ENCODE assay signal across 9 mouse cellular contexts in genomic region chr10:80048396-80048795, GRCm38 (mm10). TPM values are rescaled to one million over a fixed set of nuclear protein-coding genes. Genes with fewer than 3 reads are reported as not detected.
A peak's percentile ranks its signal among the peaks of the same experiment; 100 is the strongest.
DNase-seq lines count a peak whose midpoint lies in the region; ATAC-seq and TF ChIP-seq lines count a peak whose summit lies in the region.
"Had no signal": no experiment of that assay in that cellular context is flagged by ENCODE, and none has a peak within 500 bp of the region (broad histone marks: within the 10 kb centered on the region; RNA-seq: fewer than 3 reads in every experiment).

No protein-coding gene starts in this region.

- no peaks in the 10 kb centered on the region for H3K27me3 ChIP-seq in forebrain, embryonic 15.5 days
- peaks cover 8% of the 10 kb centered on the region; the same call in 1 of the 2 replicates for H3K27me3 ChIP-seq in midbrain, embryonic 12.5 days

- no peak overlapping the region for H3K4me3 ChIP-seq in layer of hippocampus, adult 2 months
- no peak overlapping the region for H3K4me3 ChIP-seq in forebrain, embryonic 15.5 days
- H3K4me3 ChIP-seq in midbrain, embryonic 12.5 days, result no peak overlapping the region

- no peak overlapping the region for H3K4me2 ChIP-seq in forebrain, embryonic 15.5 days (replicated peaks)
- 0 out of 2 replicates have a peak overlapping the region, but pooled peaks have one; percentile 11 for H3K4me2 ChIP-seq in midbrain, embryonic 12.5 days (replicated peaks)

- 6% methylated on average over 5 of the region's 5 CpGs for WGBS in forebrain, embryonic 15.5 days
- WGBS in midbrain, embryonic 12.5 days, result 8% methylated on average over 5 of the region's 5 CpGs

- peak overlapping the region; percentile 84 for H3K27ac ChIP-seq in layer of hippocampus, adult 2 months
- H3K27ac ChIP-seq in forebrain, embryonic 15.5 days (replicated peaks), result peak overlapping the region; percentile 16
- peak overlapping the region; percentile 71 for H3K27ac ChIP-seq in midbrain, embryonic 12.5 days (replicated peaks)

- no peak overlapping the region for H3K9ac ChIP-seq in forebrain, embryonic 15.5 days (replicated peaks)
- H3K9ac ChIP-seq in midbrain, embryonic 12.5 days (replicated peaks), result 0 out of 2 replicates have a peak overlapping the region, but pooled peaks have one; percentile 24

- ATAC-seq in forebrain, embryonic 15.5 days (replicated peaks), result no peak
- no peak for ATAC-seq in midbrain, embryonic 12.5 days (ENCODE audit: low FRiP score, low read depth)
- no peak for ATAC-seq in megakaryocyte progenitor cell, adult 5-6 weeks (replicated peaks; ENCODE audit: poor library complexity)

- no peaks in the 10 kb centered on the region for H3K9me3 ChIP-seq in forebrain, embryonic 15.5 days
- no peaks in the 10 kb centered on the region for H3K9me3 ChIP-seq in midbrain, embryonic 12.5 days

- H3K4me1 ChIP-seq in forebrain, embryonic 15.5 days, result peaks cover 17% of the 10 kb centered on the region
- H3K4me1 ChIP-seq in midbrain, embryonic 12.5 days, result peaks cover 38% of the 10 kb centered on the region

- no peak for TF ChIP-seq CTCF in layer of hippocampus, adult 2 months (conservative IDR thresholded peaks at IDR 0.05)

- DNase-seq in layer of hippocampus, adult 2 months (ENCODE audit: low spot score in 2 of 2), result no peak
- DNase-seq in layer of hippocampus, postnatal 25 days (ENCODE audit: extremely low spot score in 1 of 2, low spot score in 1 of 2), result no peak
- peak; percentile 73 for DNase-seq in embryo, embryonic 10 days (ENCODE audit: low spot score)
- no peak for DNase-seq in cerebellum, adult 8-10 months
- no peak for DNase-seq in cerebellum, postnatal 4 days (ENCODE audit: low spot score in 2 of 2)
- DNase-seq: kidney, postnatal 25 days had no signal

- H3K36me3 ChIP-seq in forebrain, embryonic 15.5 days, result no peaks in the 10 kb centered on the region
- no peaks in the 10 kb centered on the region for H3K36me3 ChIP-seq in midbrain, embryonic 12.5 days

RNA-seq across cellular contexts. Expression of gene Gpx4, which starts 1.4 kb away (rescaled TPM):
- 100 to 1,000 TPM; 440 to 464 TPM for total RNA-seq in layer of hippocampus, adult 2 months (2021)
- total RNA-seq in layer of hippocampus, postnatal 25 days (2021), result 100 to 1,000 TPM; 486 to 515 TPM
- polyA plus RNA-seq in forebrain, embryonic 15.5 days (2015; fragmentation: Nextera tagmentation; extraction: Ambion mirVana), result 472 and 476 TPM in 2 replicates
- polyA plus RNA-seq in midbrain, embryonic 12.5 days (2016; fragmentation: Nextera tagmentation; extraction: Ambion mirVana), result 483 and 524 TPM in 2 replicates
- 253 and 271 TPM in 2 replicates for total RNA-seq in megakaryocyte progenitor cell, adult 5-6 weeks (2015)
- 358 and 365 TPM in 2 replicates for total RNA-seq in megakaryocyte progenitor cell, adult 5-6 weeks (2017)

RNA-seq across cellular contexts. Expression of gene Polr2e, which starts 8.8 kb away (rescaled TPM):
- 10 to 100 TPM; 77.8 to 79.1 TPM for total RNA-seq in layer of hippocampus, adult 2 months (2021)
- 10 to 100 TPM; 86.6 to 91.0 TPM for total RNA-seq in layer of hippocampus, postnatal 25 days (2021)
- polyA plus RNA-seq in forebrain, embryonic 15.5 days (2015; fragmentation: Nextera tagmentation; extraction: Ambion mirVana), result 179 and 186 TPM in 2 replicates
- polyA plus RNA-seq in midbrain, embryonic 12.5 days (2016; fragmentation: Nextera tagmentation; extraction: Ambion mirVana), result 172 and 173 TPM in 2 replicates
- 93.3 and 99.5 TPM in 2 replicates for total RNA-seq in megakaryocyte progenitor cell, adult 5-6 weeks (2015)
- total RNA-seq in megakaryocyte progenitor cell, adult 5-6 weeks (2017), result 74.3 and 89.9 TPM in 2 replicates

RNA-seq across cellular contexts. Expression of gene Arhgap45, which starts 31.9 kb away (rescaled TPM):
- total RNA-seq in layer of hippocampus, adult 2 months (2021), result 1 to 10 TPM; 3.7 to 4.4 TPM
- 1 to 10 TPM; 3.3 to 4.3 TPM for total RNA-seq in layer of hippocampus, postnatal 25 days (2021)
- 1.3 TPM in 2 replicates for polyA plus RNA-seq in forebrain, embryonic 15.5 days (2015; fragmentation: Nextera tagmentation; extraction: Ambion mirVana)
- polyA plus RNA-seq in midbrain, embryonic 12.5 days (2016; fragmentation: Nextera tagmentation; extraction: Ambion mirVana), result 4.5 and 5.6 TPM in 2 replicates
- 64.1 and 69.0 TPM in 2 replicates for total RNA-seq in megakaryocyte progenitor cell, adult 5-6 weeks (2015)
- 112 and 121 TPM in 2 replicates for total RNA-seq in megakaryocyte progenitor cell, adult 5-6 weeks (2017)

RNA-seq across cellular contexts. Expression of gene Abca7, which starts 52.1 kb away (rescaled TPM):
- total RNA-seq in layer of hippocampus, adult 2 months (2021), result 10 to 100 TPM; 10.7 to 11.0 TPM
- total RNA-seq in layer of hippocampus, postnatal 25 days (2021), result 10 to 100 TPM in 1 of 2 experiments, 1 to 10 TPM in 1; 9.6 to 10.2 TPM
- polyA plus RNA-seq in forebrain, embryonic 15.5 days (2015; fragmentation: Nextera tagmentation; extraction: Ambion mirVana), result 3.7 and 4.1 TPM in 2 replicates
- polyA plus RNA-seq in midbrain, embryonic 12.5 days (2016; fragmentation: Nextera tagmentation; extraction: Ambion mirVana), result 7.6 and 8.5 TPM in 2 replicates
- 15.4 and 15.8 TPM in 2 replicates for total RNA-seq in megakaryocyte progenitor cell, adult 5-6 weeks (2015)
- total RNA-seq in megakaryocyte progenitor cell, adult 5-6 weeks (2017), result 17.0 and 17.5 TPM in 2 replicates

RNA-seq across cellular contexts. Expression of gene Sbno2, which starts 57.0 kb away (rescaled TPM):
- total RNA-seq in layer of hippocampus, adult 2 months (2021), result 10 to 100 TPM; 22.4 to 23.4 TPM
- total RNA-seq in layer of hippocampus, postnatal 25 days (2021), result 10 to 100 TPM; 14.5 to 22.0 TPM
- 13.4 TPM in 2 replicates for polyA plus RNA-seq in forebrain, embryonic 15.5 days (2015; fragmentation: Nextera tagmentation; extraction: Ambion mirVana)
- 14.7 and 15.7 TPM in 2 replicates for polyA plus RNA-seq in midbrain, embryonic 12.5 days (2016; fragmentation: Nextera tagmentation; extraction: Ambion mirVana)
- 16.9 and 19.5 TPM in 2 replicates for total RNA-seq in megakaryocyte progenitor cell, adult 5-6 weeks (2015)
- total RNA-seq in megakaryocyte progenitor cell, adult 5-6 weeks (2017), result 19.1 and 24.0 TPM in 2 replicates

Comparison
In these comparisons a context has a peak if more than half of its experiments do, and no peak if none do; other contexts are left out.
1. H3K27ac ChIP-seq: peak in every context shown above with its lines; median percentile 84 in layer of hippocampus, adult 2 months; 71 in midbrain, embryonic 12.5 days; 16 in forebrain, embryonic 15.5 days.
2. RNA of gene Arhgap45, which starts 31.9 kb away (total RNA-seq): 64.1 to 121 TPM in megakaryocyte progenitor cell, adult 5-6 weeks; 3.7 to 4.4 TPM in layer of hippocampus, adult 2 months and 3.3 to 4.3 TPM in layer of hippocampus, postnatal 25 days; every median in the first group is over 10 times any median in the second.